Mouse (Mus musculus): ENCODE measurements around the gene Tnr.

- TF ChIP-seq CTCF (conservative IDR thresholded peaks at IDR 0.05; ENCODE audit: insufficient read depth, insufficient read length, low read depth, low read length), result no peak
- no peak for TF ChIP-seq POLR2A (IDR thresholded peaks at IDR 0.05; ENCODE audit: low read depth, low read length)
These were observed 319.3 kb downstream of the Tnr start for GRCm38 (mm10) chr1:159842876-159843275.
